Mouse (Mus musculus) heart, postnatal 36 days (tissue): ENCODE data around the gene Atg4a-ps. TPM values are rescaled to one million over a fixed set of nuclear protein-coding genes. Genes with fewer than 3 reads are reported as not detected.

Experiments
- microRNA-seq, 2 experiments: library from miRNA; unstranded; fragments of <30 nt; microRNA quantifications; one replicate each; pipeline ENCODE4 v1.2.0; 2021; ENCODE audit warnings: borderline number of aligned reads in 2 of 2
- total RNA-seq, 2 experiments: library from RNA; stranded (reverse); gene quantifications; 2 replicates each; pipeline ENCODE4 v1.2.3; 2021

Gene Atg4a-ps
- total RNA-seq, 2 experiments from 2014 or later = 2.0 TPM; not detected in 1

Small RNA genes within 50 kb of the gene (microRNA-seq; reads per million reads assigned to microRNA genes)
- gene Gm25325 = 0 reads per million in 2 experiments

Other genes starting within 250 kb of the Atg4a-ps start
- gene Syt6, start 70.8 kb downstream of the Atg4a-ps start, total RNA-seq = not detected
- gene Olfml3, start 91.9 kb upstream of the Atg4a-ps start, total RNA-seq = 1 to 10 TPM; 5.2 to 6.0 TPM
- gene Gm10964, start 93.3 kb upstream of the Atg4a-ps start, total RNA-seq = not detected
- 100 to 1,000 TPM; 100 to 114 TPM for gene Hipk1, start 145.5 kb upstream of the Atg4a-ps start, total RNA-seq
- gene Dclre1b, start 163.4 kb upstream of the Atg4a-ps start, total RNA-seq = 1 to 10 TPM; 6.5 to 9.2 TPM
- 10 to 100 TPM; 12.4 to 14.0 TPM for gene Ap4b1, start 163.5 kb upstream of the Atg4a-ps start, total RNA-seq
- gene Gm43064, start 163.5 kb upstream of the Atg4a-ps start, total RNA-seq = not detected
- gene Bcl2l15, start 186.5 kb upstream of the Atg4a-ps start, total RNA-seq = not detected
- gene Ptpn22, start 213.7 kb upstream of the Atg4a-ps start, total RNA-seq = under 1 TPM; 0.61 to 0.62 TPM